Mouse (Mus musculus): ENCODE results near the gene Fam129a. TPM values are rescaled to one million over a fixed set of nuclear protein-coding genes. Genes with fewer than 3 reads are reported as not detected.
A peak's percentile ranks its signal among the peaks of the same experiment; 100 is the strongest.

Gene Fam129a
- polyA plus RNA-seq, 1 experiment from 2014 or later, result 0.93 TPM

GRCm38 (mm10) chr1:151711062-151711461, 140.1 kb downstream of the Fam129a start:
- Histone ChIP-seq H3K27me3 (ENCODE audit: control insufficient read depth, insufficient read depth, low read length) (no peaks in the 10 kb centered on the region), H3K4me3 (replicated peaks; ENCODE audit: low read depth, low read length) (no peak overlapping the region), H3K4me2 (ENCODE audit: low read length) (no peak overlapping the region), H3K36me3 (ENCODE audit: control insufficient read depth, insufficient read depth, low read length) (no peaks in the 10 kb centered on the region), H3K9me3 (ENCODE audit: control insufficient read depth, low read length) (no peaks in the 10 kb centered on the region), H3K9ac (replicated peaks; ENCODE audit: low read length) (no peak overlapping the region), H3K27ac (replicated peaks; ENCODE audit: low read depth, low read length) (no peak overlapping the region), H3K4me1 (ENCODE audit: control insufficient read depth, insufficient read depth, low read length) (no peaks in the 10 kb centered on the region)
- WGBS, result 82% methylated on average over 7 of the region's 7 CpGs
- DNase-seq (no peak), ATAC-seq (ENCODE audit: low FRiP score, low TSS enrichment) (no peak)

GRCm38 (mm10) chr1:151712664-151713063, 141.7 kb downstream of the Fam129a start:
- no peak overlapping the region for H3K9ac ChIP-seq (replicated peaks; ENCODE audit: low read length)
- ATAC-seq (ENCODE audit: low FRiP score, low TSS enrichment), result no peak
- H3K27ac ChIP-seq (replicated peaks; ENCODE audit: low read depth, low read length), result no peak overlapping the region
- H3K4me2 ChIP-seq (ENCODE audit: low read length), result no peak overlapping the region
- H3K4me1 ChIP-seq (ENCODE audit: control insufficient read depth, insufficient read depth, low read length), result no peaks in the 10 kb centered on the region
- H3K9me3 ChIP-seq (ENCODE audit: control insufficient read depth, low read length), result no peaks in the 10 kb centered on the region
- no peak for DNase-seq
- no peaks in the 10 kb centered on the region for H3K36me3 ChIP-seq (ENCODE audit: control insufficient read depth, insufficient read depth, low read length)
- H3K27me3 ChIP-seq (ENCODE audit: control insufficient read depth, insufficient read depth, low read length), result no peaks in the 10 kb centered on the region
- no peak overlapping the region for H3K4me3 ChIP-seq (replicated peaks; ENCODE audit: low read depth, low read length)
- WGBS, result 43% methylated on average over 5 of the region's 5 CpGs

GRCm38 (mm10) chr1:151713622-151714021, 142.6 kb downstream of the Fam129a start:
- H3K4me1 ChIP-seq (ENCODE audit: control insufficient read depth, insufficient read depth, low read length), result no peaks in the 10 kb centered on the region
- no peak overlapping the region for H3K9ac ChIP-seq (replicated peaks; ENCODE audit: low read length)
- H3K4me2 ChIP-seq (ENCODE audit: low read length), result no peak overlapping the region
- no peaks in the 10 kb centered on the region for H3K36me3 ChIP-seq (ENCODE audit: control insufficient read depth, insufficient read depth, low read length)
- DNase-seq (no peak), ATAC-seq (ENCODE audit: low FRiP score, low TSS enrichment) (no peak)
- no peaks in the 10 kb centered on the region for H3K27me3 ChIP-seq (ENCODE audit: control insufficient read depth, insufficient read depth, low read length)
- no peak overlapping the region for H3K27ac ChIP-seq (replicated peaks; ENCODE audit: low read depth, low read length)
- H3K9me3 ChIP-seq (ENCODE audit: control insufficient read depth, low read length), result no peaks in the 10 kb centered on the region
- H3K4me3 ChIP-seq (replicated peaks; ENCODE audit: low read depth, low read length), result no peak overlapping the region

- Histone ChIP-seq H3K4me3 (replicated peaks; ENCODE audit: low read depth, low read length) (no peak overlapping the region), H3K27ac (replicated peaks; ENCODE audit: low read depth, low read length) (no peak overlapping the region), H3K27me3 (ENCODE audit: control insufficient read depth, insufficient read depth, low read length) (no peaks in the 10 kb centered on the region), H3K4me2 (ENCODE audit: low read length) (no peak overlapping the region), H3K36me3 (ENCODE audit: control insufficient read depth, insufficient read depth, low read length) (no peaks in the 10 kb centered on the region), H3K9me3 (ENCODE audit: control insufficient read depth, low read length) (no peaks in the 10 kb centered on the region), H3K9ac (replicated peaks; ENCODE audit: low read length) (no peak overlapping the region), H3K4me1 (ENCODE audit: control insufficient read depth, insufficient read depth, low read length) (no peaks in the 10 kb centered on the region)
- peak; percentile 37 for DNase-seq
- no peak for ATAC-seq (ENCODE audit: low FRiP score, low TSS enrichment)
- 74% methylated on average over 11 of the region's 11 CpGs for WGBS
Observed at GRCm38 (mm10) chr1:151716024-151716710, 145.2 kb downstream of the Fam129a start.

- 92% methylated on average over 5 of the region's 5 CpGs for WGBS
- no peaks in the 10 kb centered on the region for H3K9me3 ChIP-seq (ENCODE audit: control insufficient read depth, low read length)
- ATAC-seq (ENCODE audit: low FRiP score, low TSS enrichment), result no peak
- peaks cover 3% of the 10 kb centered on the region; the same call in 1 of the 2 replicates for H3K4me1 ChIP-seq (ENCODE audit: control insufficient read depth, insufficient read depth, low read length)
- H3K9ac ChIP-seq (replicated peaks; ENCODE audit: low read length), result no peak overlapping the region
- H3K27me3 ChIP-seq (ENCODE audit: control insufficient read depth, insufficient read depth, low read length), result no peaks in the 10 kb centered on the region
- H3K4me2 ChIP-seq (ENCODE audit: low read length), result no peak overlapping the region
- no peak overlapping the region for H3K4me3 ChIP-seq (replicated peaks; ENCODE audit: low read depth, low read length)
- no peak for DNase-seq
- H3K36me3 ChIP-seq (ENCODE audit: control insufficient read depth, insufficient read depth, low read length), result no peaks in the 10 kb centered on the region
- no peak overlapping the region for H3K27ac ChIP-seq (replicated peaks; ENCODE audit: low read depth, low read length)
Observed at GRCm38 (mm10) chr1:151717624-151718023, 146.6 kb downstream of the Fam129a start.

GRCm38 (mm10) chr1:151718575-151718974, 147.6 kb downstream of the Fam129a start:
- Histone ChIP-seq H3K36me3 (ENCODE audit: control insufficient read depth, insufficient read depth, low read length) (no peaks in the 10 kb centered on the region), H3K4me2 (ENCODE audit: low read length) (no peak overlapping the region)
- 89% methylated on average over 8 of the region's 8 CpGs for WGBS

GRCm38 (mm10) chr1:151719911-151720310, 148.9 kb downstream of the Fam129a start:
- no peak for ATAC-seq (ENCODE audit: low FRiP score, low TSS enrichment)

More at GRCm38 (mm10) chr1:151718575-151718974, 147.6 kb downstream of the Fam129a start:
- Histone ChIP-seq H3K27ac (replicated peaks; ENCODE audit: low read depth, low read length) (no peak overlapping the region), H3K9me3 (ENCODE audit: control insufficient read depth, low read length) (no peaks in the 10 kb centered on the region), H3K27me3 (ENCODE audit: control insufficient read depth, insufficient read depth, low read length) (no peaks in the 10 kb centered on the region), H3K4me1 (ENCODE audit: control insufficient read depth, insufficient read depth, low read length) (peaks cover 3% of the 10 kb centered on the region; the same call in 1 of the 2 replicates), H3K4me3 (replicated peaks; ENCODE audit: low read depth, low read length) (no peak overlapping the region), H3K9ac (replicated peaks; ENCODE audit: low read length) (no peak overlapping the region)
- DNase-seq (no peak), ATAC-seq (ENCODE audit: low FRiP score, low TSS enrichment) (no peak)

GRCm38 (mm10) chr1:151720566-151720965, 149.6 kb downstream of the Fam129a start:
- H3K4me1 ChIP-seq (ENCODE audit: control insufficient read depth, insufficient read depth, low read length), result peaks cover 3% of the 10 kb centered on the region; the same call in 1 of the 2 replicates
- no peak overlapping the region for H3K4me2 ChIP-seq (ENCODE audit: low read length)
- no peak overlapping the region for H3K9ac ChIP-seq (replicated peaks; ENCODE audit: low read length)
- ATAC-seq (ENCODE audit: low FRiP score, low TSS enrichment) (no peak), DNase-seq (no peak)
- H3K27me3 ChIP-seq (ENCODE audit: control insufficient read depth, insufficient read depth, low read length), result no peaks in the 10 kb centered on the region
- H3K4me3 ChIP-seq (replicated peaks; ENCODE audit: low read depth, low read length), result no peak overlapping the region
- H3K9me3 ChIP-seq (ENCODE audit: control insufficient read depth, low read length), result no peaks in the 10 kb centered on the region
- no peaks in the 10 kb centered on the region for H3K36me3 ChIP-seq (ENCODE audit: control insufficient read depth, insufficient read depth, low read length)
- 88% methylated on average over 2 of the region's 2 CpGs for WGBS
- H3K27ac ChIP-seq (replicated peaks; ENCODE audit: low read depth, low read length), result no peak overlapping the region

More at GRCm38 (mm10) chr1:151719911-151720310, 148.9 kb downstream of the Fam129a start:
- no peaks in the 10 kb centered on the region for H3K27me3 ChIP-seq (ENCODE audit: control insufficient read depth, insufficient read depth, low read length)
- no peaks in the 10 kb centered on the region for H3K36me3 ChIP-seq (ENCODE audit: control insufficient read depth, insufficient read depth, low read length)
- H3K9me3 ChIP-seq (ENCODE audit: control insufficient read depth, low read length), result no peaks in the 10 kb centered on the region
- H3K4me3 ChIP-seq (replicated peaks; ENCODE audit: low read depth, low read length), result no peak overlapping the region
- no peak for DNase-seq
- peaks cover 3% of the 10 kb centered on the region; the same call in 1 of the 2 replicates for H3K4me1 ChIP-seq (ENCODE audit: control insufficient read depth, insufficient read depth, low read length)
- H3K9ac ChIP-seq (replicated peaks; ENCODE audit: low read length), result no peak overlapping the region
- no peak overlapping the region for H3K4me2 ChIP-seq (ENCODE audit: low read length)
- WGBS, result 90% methylated on average over 5 of the region's 5 CpGs
- no peak overlapping the region for H3K27ac ChIP-seq (replicated peaks; ENCODE audit: low read depth, low read length)

- H3K27me3 ChIP-seq (ENCODE audit: control insufficient read depth, insufficient read depth, low read length), result no peaks in the 10 kb centered on the region
- no peak overlapping the region for H3K9ac ChIP-seq (replicated peaks; ENCODE audit: low read length)
- H3K9me3 ChIP-seq (ENCODE audit: control insufficient read depth, low read length), result no peaks in the 10 kb centered on the region
- 76% methylated on average over 10 of the region's 10 CpGs for WGBS
- H3K4me1 ChIP-seq (ENCODE audit: control insufficient read depth, insufficient read depth, low read length), result peaks cover 3% of the 10 kb centered on the region; the same call in 1 of the 2 replicates
- no peak overlapping the region for H3K4me3 ChIP-seq (replicated peaks; ENCODE audit: low read depth, low read length)
- ATAC-seq (ENCODE audit: low FRiP score, low TSS enrichment) (no peak), DNase-seq (peak; percentile 6)
- no peak overlapping the region for H3K27ac ChIP-seq (replicated peaks; ENCODE audit: low read depth, low read length)
- no peak overlapping the region for H3K4me2 ChIP-seq (ENCODE audit: low read length)
- no peaks in the 10 kb centered on the region for H3K36me3 ChIP-seq (ENCODE audit: control insufficient read depth, insufficient read depth, low read length)
Observed at GRCm38 (mm10) chr1:151721357-151721983, 150.5 kb downstream of the Fam129a start.

Measured in midbrain, embryonic 14.5 days (tissue).